Mouse (Mus musculus) cerebellum, postnatal 14 days (tissue): ENCODE data around the gene Oxtr.
A peak's percentile ranks its signal among the peaks of the same experiment; 100 is the strongest.

Source experiments
- DNase-seq, 2 experiments: peaks; one replicate each; pipeline ENCODE4 v3.0.0; 2021; ENCODE audit warnings: mixed read lengths in 2 of 2

Oxtr gene

GRCm38 (mm10) chr6:112489910-112490559, at the start of gene Oxtr:
TSS of gene Oxtr (minus strand) at chr6:112489943.
- DNase-seq = no peak

GRCm38 (mm10) chr6:112525434-112525833, 35.7 kb upstream of the Oxtr start:
- no peak for DNase-seq

DNA sequence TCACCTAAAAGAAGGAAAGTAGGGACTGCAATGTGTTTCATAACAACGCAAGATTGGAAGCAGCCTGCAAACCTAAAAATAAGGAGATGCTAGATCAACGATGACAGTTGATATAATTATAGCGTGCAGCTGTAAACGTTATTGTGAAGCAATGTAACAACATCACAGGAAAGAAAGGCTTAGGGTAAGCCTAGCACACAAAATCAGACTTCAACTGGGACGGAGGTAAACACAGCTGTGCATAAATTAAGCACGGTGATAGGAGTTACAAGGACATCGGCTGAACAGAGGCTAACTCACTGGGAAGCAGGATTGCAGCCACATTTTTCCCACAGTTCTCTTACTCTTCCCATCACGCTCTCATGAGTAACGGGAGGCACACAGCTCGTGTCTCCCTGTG, 34.7 kb upstream of the Oxtr start:
- DNase-seq = no peak

GRCm38 (mm10) chr6:112517991-112518390, 28.2 kb upstream of the Oxtr start:
- no peak for DNase-seq

- DNase-seq = no peak
Observed at GRCm38 (mm10) chr6:112517572-112517971, 27.8 kb upstream of the Oxtr start.

GRCm38 (mm10) chr6:112516496-112516895, 26.8 kb upstream of the Oxtr start:
- DNase-seq = no peak

GRCm38 (mm10) chr6:112514591-112514990, 24.8 kb upstream of the Oxtr start:
- DNase-seq = no peak

DNA sequence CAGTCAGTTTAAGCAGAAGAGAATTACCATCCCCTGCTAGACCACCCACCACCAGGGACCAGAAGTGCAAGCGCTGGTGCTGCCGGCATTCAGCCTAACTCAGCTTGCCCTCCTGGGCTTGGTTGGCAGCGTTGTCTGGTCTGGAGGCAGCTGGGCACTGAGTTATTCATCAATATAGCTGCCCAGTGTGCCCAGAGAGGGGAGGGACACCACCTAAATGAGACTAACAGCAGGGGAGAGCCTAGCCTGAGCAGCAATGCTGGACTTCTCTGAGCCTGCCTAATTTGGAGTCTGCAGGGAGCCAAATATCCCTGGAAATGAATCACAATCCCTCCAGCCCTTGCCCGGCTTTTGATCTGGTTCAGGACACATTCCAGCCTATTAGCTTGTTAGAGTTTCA, 20.6 kb upstream of the Oxtr start:
- DNase-seq = peak; percentile 46 to 48

- DNase-seq = no peak
Observed at GRCm38 (mm10) chr6:112509590-112510131, 19.9 kb upstream of the Oxtr start.

DNA sequence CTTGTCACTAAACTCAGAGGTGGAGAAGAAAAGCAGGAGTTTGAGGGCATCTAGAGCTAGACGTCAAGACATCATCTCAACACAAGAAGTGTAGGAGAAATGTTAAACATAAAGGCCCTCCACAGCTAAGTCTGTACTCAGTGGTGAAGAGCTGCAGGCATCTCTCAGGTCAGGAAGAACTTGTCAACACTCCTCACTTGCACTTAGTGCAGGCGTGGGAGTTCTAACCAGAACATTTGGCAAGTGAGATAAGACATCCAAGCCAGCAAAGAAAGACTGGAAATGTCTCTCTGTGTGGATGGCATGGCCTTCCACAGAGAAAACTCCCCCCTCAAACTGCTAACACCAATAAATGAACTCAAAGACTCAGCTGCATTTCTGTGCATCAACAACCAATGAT, 17.9 kb upstream of the Oxtr start:
- no peak for DNase-seq

- peak; percentile 83 to 84 for DNase-seq
Observed at GRCm38 (mm10) chr6:112501156-112501555, 11.4 kb upstream of the Oxtr start.

- DNase-seq = no peak
Observed at GRCm38 (mm10) chr6:112499456-112499855, 9.7 kb upstream of the Oxtr start.

GRCm38 (mm10) chr6:112498716-112499115, 9.0 kb upstream of the Oxtr start:
- no peak for DNase-seq

GRCm38 (mm10) chr6:112497456-112497855, 7.7 kb upstream of the Oxtr start:
- DNase-seq = no peak

- DNase-seq = no peak
Observed at GRCm38 (mm10) chr6:112496291-112497060, 6.7 kb upstream of the Oxtr start.

- no peak for DNase-seq
Observed at GRCm38 (mm10) chr6:112495219-112495618, 5.5 kb upstream of the Oxtr start.

DNA sequence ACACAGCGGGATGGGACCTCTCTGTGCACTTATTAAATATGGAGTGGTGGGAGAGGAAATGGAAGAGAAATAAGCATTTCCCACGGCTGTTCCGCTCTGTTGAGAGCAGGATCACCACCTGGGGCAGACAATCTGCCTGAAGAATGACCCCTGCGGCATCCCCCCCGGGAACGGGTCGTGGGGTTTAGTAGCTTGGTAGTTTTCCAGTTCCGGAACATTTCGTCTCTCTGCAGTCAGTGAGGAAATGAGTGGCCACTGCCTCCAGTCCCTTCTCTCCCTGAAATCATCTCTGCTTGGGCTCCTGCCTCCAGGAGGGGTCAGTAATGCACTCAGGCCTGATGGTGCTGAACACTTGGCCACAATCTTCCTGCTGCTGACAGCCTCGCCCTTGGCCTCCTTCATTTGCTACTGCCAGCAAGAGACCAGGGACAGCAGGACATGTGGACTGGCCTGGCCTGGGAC, 4.9 kb upstream of the Oxtr start:
- peak; percentile 40 to 42 for DNase-seq

- no peak for DNase-seq
Observed at GRCm38 (mm10) chr6:112493371-112493770, 3.6 kb upstream of the Oxtr start.

DNA sequence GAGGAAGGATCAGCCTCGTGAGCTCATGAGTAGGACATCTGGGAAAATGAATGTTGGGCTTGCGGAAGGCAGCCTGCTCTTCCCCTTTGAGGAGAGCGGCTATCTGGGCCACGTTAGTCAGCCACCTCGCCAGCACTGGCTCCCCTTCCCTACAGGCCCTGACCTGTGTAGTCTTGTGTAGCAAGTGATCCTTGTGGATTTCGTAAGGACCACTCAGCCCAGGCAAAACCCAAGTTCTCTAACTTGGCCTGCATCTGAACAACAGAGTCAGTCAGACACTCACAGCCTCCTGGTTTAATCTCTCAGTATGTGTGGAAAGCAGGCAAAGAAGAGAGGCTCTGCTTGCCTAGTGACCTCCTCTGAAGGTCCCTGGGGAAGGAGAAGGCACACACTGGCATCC, 2.9 kb upstream of the Oxtr start:
- no peak for DNase-seq

DNA sequence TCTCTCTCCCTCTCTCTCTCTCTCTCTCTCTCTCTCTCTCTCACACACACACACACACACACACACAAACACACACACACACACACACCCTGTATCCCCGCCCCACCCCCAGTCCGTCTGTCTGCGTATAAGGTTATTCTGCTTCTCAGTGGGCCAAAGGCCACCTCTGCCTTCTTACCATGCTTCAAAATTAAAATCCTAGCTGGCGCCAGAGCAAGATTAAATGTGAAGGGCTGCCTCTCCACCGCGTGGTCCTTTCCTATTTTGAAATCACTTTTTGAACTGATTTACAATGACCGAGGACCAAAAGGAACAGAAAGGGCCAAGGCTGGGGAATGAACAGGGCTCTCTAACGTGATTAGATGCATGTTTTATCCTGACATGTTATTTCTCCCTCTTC, 1.8 kb upstream of the Oxtr start:
- no peak for DNase-seq

DNA sequence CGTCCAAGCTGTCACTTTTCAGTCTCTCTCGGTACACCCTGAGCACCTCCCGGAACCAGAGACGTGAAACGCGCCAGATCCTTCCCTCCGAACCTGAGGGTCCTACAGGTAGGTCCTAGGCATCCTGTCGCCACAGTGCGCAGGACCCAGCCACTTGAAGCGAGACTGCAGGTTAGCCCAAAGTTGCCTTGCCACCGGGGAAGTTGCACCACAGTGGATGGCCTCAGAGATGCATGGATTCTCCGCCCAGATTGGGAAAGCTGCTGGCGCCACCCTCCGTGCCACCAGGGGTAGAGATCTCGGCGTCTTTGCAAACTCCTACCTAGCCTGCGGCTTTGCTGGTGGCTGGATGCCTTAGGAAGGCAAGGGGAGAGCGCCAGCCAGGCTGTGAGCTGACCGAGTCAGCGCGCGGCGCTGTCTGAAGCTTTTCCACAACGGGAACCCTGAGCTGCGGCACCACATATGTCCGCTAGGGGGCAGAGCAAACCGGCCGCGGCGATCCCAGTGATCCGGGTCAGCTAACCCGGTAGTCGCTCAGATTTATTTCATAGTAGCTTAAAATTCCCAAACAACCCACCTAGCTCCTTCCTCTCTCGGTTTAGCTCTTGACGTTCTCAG, 991 bp upstream of the Oxtr start:
- DNase-seq = peak; percentile 94 to 95

- DNase-seq = peak; percentile 31 to 52
Observed at GRCm38 (mm10) chr6:112489181-112489909, 398 bp downstream of the Oxtr start.

- no peak for DNase-seq
Observed at GRCm38 (mm10) chr6:112488821-112489180, 942 bp downstream of the Oxtr start.
